Mouse (Mus musculus) intestine, embryonic 14.5 days (tissue): ENCODE results near the gene Zc3hc1. TPM values are rescaled to one million over a fixed set of nuclear protein-coding genes. Genes with fewer than 3 reads are reported as not detected.

ENCODE experiments used
- ATAC-seq: fragments of 200-750 bp; cut with Nextera tagmentation; replicated peaks from 2 replicates; pipeline ENCODE4 v1.8.0; 2017; ENCODE audit warnings: low read depth, moderate number of reproducible peaks, moderate TSS enrichment, moderate library complexity; ENCODE audit not compliant: low FRiP score, low TSS enrichment
- DNase-seq: peaks from one replicate; pipeline ENCODE4 v3.0.0-alpha.2; 2018; ENCODE audit warnings: low spot score
- H3K27ac ChIP-seq: fragments of 300-500 bp; sonication (generic); 2 replicates; pipeline ENCODE4 v1.5.1; 2014; ENCODE audit warnings: low read depth, mild to moderate bottlenecking, control low read depth
- H3K27me3 ChIP-seq: fragments of 300-500 bp; sonication (generic); replicated peaks from 2 replicates; pipeline ENCODE4 v1.6.1; 2014; ENCODE audit warnings: low read length, control low read depth; ENCODE audit not compliant: control insufficient read depth, insufficient read depth
- H3K36me3 ChIP-seq: fragments of 300-500 bp; sonication (generic); 2 replicates; pipeline ENCODE4 v1.6.1; 2014; ENCODE audit warnings: low read length, control low read depth; ENCODE audit not compliant: control insufficient read depth, insufficient read depth
- H3K4me1 ChIP-seq: fragments of 300-500 bp; sonication (generic); replicated peaks from 2 replicates; pipeline ENCODE4 v1.6.1; 2014; ENCODE audit warnings: low read length, control low read depth, mixed read lengths; ENCODE audit not compliant: control insufficient read depth, insufficient read depth
- H3K4me2 ChIP-seq: fragments of 300-500 bp; sonication (generic); 2 replicates; pipeline ENCODE4 v1.6.1; 2014; ENCODE audit warnings: low read length
- H3K4me3 ChIP-seq: fragments of 300-500 bp; sonication (generic); 2 replicates; pipeline ENCODE4 v1.5.1; 2014; ENCODE audit warnings: low read depth, low read length, control low read depth, mixed read lengths
- H3K9ac ChIP-seq: fragments of 300-500 bp; sonication (generic); 2 replicates; pipeline ENCODE4 v1.6.1; 2014; ENCODE audit warnings: mild to moderate bottlenecking, low read length
- H3K9me3 ChIP-seq: fragments of 300-500 bp; sonication (generic); 2 replicates; pipeline ENCODE4 v1.6.1; 2016; ENCODE audit warnings: low read length, control low read depth; ENCODE audit not compliant: control insufficient read depth
- WGBS: fragments of 180-500 bp; shearing (Covaris S2); extraction: QIAGEN DNeasy Blood & Tissue Kit; methylation state at CpG from one replicate; pipeline ENCODE4 v1.1.7; 2014; 5-methylcytosine and 5-hydroxymethylcytosine counted together
- polyA plus RNA-seq: library from polyadenylated mRNA; unstranded; fragments of >200 nt; fragmentation: Nextera tagmentation; extraction: Ambion mirVana; gene quantifications from 2 replicates; pipeline ENCODE4 v1.2.1, GENCODE M21; 2014

Zc3hc1 gene
- polyA plus RNA-seq, 1 experiment from 2014 or later = 50.4 TPM

DNA sequence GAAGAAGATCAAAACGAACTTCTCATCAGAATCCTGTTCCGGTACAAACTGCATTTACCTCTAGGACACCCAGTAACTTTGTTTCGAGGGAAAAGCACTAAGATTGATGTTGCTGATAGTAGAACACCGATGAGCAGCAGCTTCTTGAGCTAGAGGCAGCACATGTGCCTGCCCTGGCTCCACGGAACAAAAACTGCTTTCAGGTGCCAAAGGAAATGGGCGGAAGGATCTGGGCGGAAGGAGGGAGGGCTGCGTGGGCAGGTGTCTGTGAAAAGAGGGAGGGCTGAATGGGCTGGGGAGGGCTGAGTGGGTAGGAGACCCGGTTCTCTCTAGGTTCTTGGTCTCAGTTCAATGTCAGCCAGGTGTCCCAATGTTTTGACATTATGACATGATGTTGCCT, 39.5 kb downstream of the Zc3hc1 start:
- no peaks in the 10 kb centered on the region for H3K27me3 ChIP-seq
- H3K4me2 ChIP-seq = no peak overlapping the region
- 70% methylated on average over 9 of the region's 9 CpGs for WGBS
- H3K4me1 ChIP-seq = no peaks in the 10 kb centered on the region
- no peaks in the 10 kb centered on the region for H3K36me3 ChIP-seq
- ATAC-seq (no peak), DNase-seq (no peak)
- H3K9ac ChIP-seq = no peak overlapping the region
- no peaks in the 10 kb centered on the region for H3K9me3 ChIP-seq
- H3K27ac ChIP-seq = no peak overlapping the region
- no peak overlapping the region for H3K4me3 ChIP-seq

DNA sequence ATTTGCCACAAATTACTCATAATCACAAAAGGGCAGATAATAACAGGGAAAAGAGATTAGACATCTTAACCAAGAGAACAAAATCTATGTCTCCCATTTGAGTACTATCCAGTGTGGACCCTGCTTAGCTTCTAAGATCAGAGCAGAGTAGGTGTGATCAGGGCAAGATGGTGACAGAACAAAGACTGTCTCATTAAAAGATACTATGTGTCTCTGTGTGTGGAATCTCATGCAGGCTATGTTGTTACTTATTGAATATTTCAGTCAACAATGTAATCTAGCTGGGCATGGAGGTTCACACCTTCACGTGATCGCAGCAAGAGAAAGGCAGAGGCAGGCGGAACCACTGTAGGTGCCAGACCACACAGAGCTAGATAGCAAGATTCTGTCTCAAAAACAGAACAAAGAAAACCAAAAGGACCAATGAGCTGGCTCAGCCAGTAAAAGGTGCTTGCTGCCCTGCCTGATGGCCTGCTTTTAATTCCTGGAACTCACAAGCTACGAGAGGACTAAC, 43.5 kb downstream of the Zc3hc1 start:
- 92% methylated on average over 4 of the region's 4 CpGs for WGBS

GRCm38 (mm10) chr6:30346737-30347136, 44.1 kb downstream of the Zc3hc1 start:
- Histone ChIP-seq H3K27me3 (no peaks in the 10 kb centered on the region), H3K9me3 (no peaks in the 10 kb centered on the region), H3K4me3 (no peak overlapping the region), H3K4me1 (no peaks in the 10 kb centered on the region), H3K27ac (no peak overlapping the region), H3K9ac (no peak overlapping the region), H3K36me3 (no peaks in the 10 kb centered on the region), H3K4me2 (no peak overlapping the region)
- WGBS = 72% methylated on average over 6 of the region's 6 CpGs
- DNase-seq = no peak
- no peak for ATAC-seq

More for the DNA sequence above, 43.5 kb downstream of the Zc3hc1 start:
- Histone ChIP-seq H3K4me3 (no peak overlapping the region), H3K27ac (no peak overlapping the region), H3K9ac (no peak overlapping the region), H3K4me2 (no peak overlapping the region), H3K9me3 (no peaks in the 10 kb centered on the region), H3K4me1 (no peaks in the 10 kb centered on the region), H3K27me3 (no peaks in the 10 kb centered on the region), H3K36me3 (no peaks in the 10 kb centered on the region)
- DNase-seq (no peak), ATAC-seq (no peak)

GRCm38 (mm10) chr6:30344032-30344431, 46.8 kb downstream of the Zc3hc1 start:
- H3K4me3 ChIP-seq = no peak overlapping the region
- no peak for DNase-seq
- H3K36me3 ChIP-seq = no peaks in the 10 kb centered on the region
- ATAC-seq = no peak
- WGBS = 69% methylated on average over 6 of the region's 6 CpGs
- H3K27ac ChIP-seq = no peak overlapping the region
- H3K4me1 ChIP-seq = no peaks in the 10 kb centered on the region
- no peak overlapping the region for H3K4me2 ChIP-seq
- no peaks in the 10 kb centered on the region for H3K27me3 ChIP-seq
- H3K9me3 ChIP-seq = no peaks in the 10 kb centered on the region
- no peak overlapping the region for H3K9ac ChIP-seq

DNA sequence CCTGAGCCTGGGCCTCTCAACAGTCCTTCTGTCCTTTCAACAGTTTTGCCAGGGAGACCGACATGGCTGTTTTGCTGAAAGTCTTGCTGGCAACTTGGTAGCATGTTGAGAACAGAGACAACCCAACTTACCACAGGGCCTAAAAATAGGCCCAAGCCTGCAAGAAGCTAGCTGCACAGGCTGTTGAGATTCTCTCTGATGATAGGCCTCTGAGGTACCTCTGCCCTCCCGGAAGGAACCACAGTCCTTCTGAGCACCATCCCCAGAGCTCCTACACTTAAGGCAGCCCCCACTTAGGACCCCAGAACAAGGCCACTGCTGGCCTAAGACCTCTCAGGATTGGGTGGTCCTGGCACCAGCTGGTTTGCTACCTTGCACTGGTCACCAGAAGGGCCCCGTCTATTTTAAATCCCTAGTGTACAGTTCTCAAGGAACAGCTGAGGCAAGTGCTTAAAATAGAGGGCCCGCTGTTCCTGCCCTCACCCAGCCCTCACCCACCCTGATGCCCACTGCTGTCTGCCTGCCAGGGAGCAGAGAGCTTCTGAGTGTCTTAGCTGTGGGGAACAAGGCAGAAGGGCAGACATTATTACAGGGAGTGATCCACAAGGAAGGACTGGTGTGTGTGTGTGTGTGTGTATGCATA, 50.5 kb downstream of the Zc3hc1 start:
- WGBS = 85% methylated on average over 4 of the region's 4 CpGs
- 0 out of 2 replicates have a peak, but pooled peaks cover 4% of the 10 kb centered on the region for H3K4me1 ChIP-seq

GRCm38 (mm10) chr6:30336912-30337311, 53.9 kb downstream of the Zc3hc1 start:
- Histone ChIP-seq H3K4me3 (no peak overlapping the region), H3K4me2 (peak overlapping the region; percentile 33), H3K9ac (no peak overlapping the region)

More for the DNA sequence above, 50.5 kb downstream of the Zc3hc1 start:
- Histone ChIP-seq H3K9me3 (no peaks in the 10 kb centered on the region), H3K4me2 (no peak overlapping the region), H3K27ac (no peak overlapping the region), H3K9ac (no peak overlapping the region), H3K27me3 (no peaks in the 10 kb centered on the region), H3K36me3 (no peaks in the 10 kb centered on the region), H3K4me3 (no peak overlapping the region)
- DNase-seq (no peak), ATAC-seq (no peak)

GRCm38 (mm10) chr6:30332262-30332661, 58.6 kb downstream of the Zc3hc1 start:
- DNase-seq (no peak), ATAC-seq (peak; percentile 27; the same call in 1 of the 2 replicates)
- Histone ChIP-seq H3K4me2 (no peak overlapping the region), H3K9me3 (no peaks in the 10 kb centered on the region), H3K4me1 (0 out of 2 replicates have a peak, but pooled peaks cover 4% of the 10 kb centered on the region), H3K27ac (peak overlapping the region; percentile 47; the same call in 1 of the 2 replicates), H3K27me3 (no peaks in the 10 kb centered on the region), H3K9ac (no peak overlapping the region), H3K36me3 (no peaks in the 10 kb centered on the region), H3K4me3 (no peak overlapping the region)
- 51% methylated on average over 4 of the region's 4 CpGs for WGBS

More at GRCm38 (mm10) chr6:30336912-30337311, 53.9 kb downstream of the Zc3hc1 start:
- Histone ChIP-seq H3K27me3 (no peaks in the 10 kb centered on the region), H3K36me3 (no peaks in the 10 kb centered on the region), H3K27ac (peak overlapping the region; percentile 65; the same call in 1 of the 2 replicates), H3K9me3 (no peaks in the 10 kb centered on the region), H3K4me1 (0 out of 2 replicates have a peak, but pooled peaks cover 4% of the 10 kb centered on the region)
- DNase-seq (no peak), ATAC-seq (0 out of 2 replicates have a peak, but pooled peaks have one; percentile 43)
- 10% methylated on average over 5 of the region's 5 CpGs for WGBS

GRCm38 (mm10) chr6:30330706-30331105, 60.1 kb downstream of the Zc3hc1 start:
- Histone ChIP-seq H3K9me3 (no peaks in the 10 kb centered on the region), H3K27me3 (no peaks in the 10 kb centered on the region), H3K4me1 (no peaks in the 10 kb centered on the region), H3K4me3 (no peak overlapping the region), H3K9ac (no peak overlapping the region), H3K36me3 (no peaks in the 10 kb centered on the region), H3K4me2 (no peak overlapping the region), H3K27ac (no peak overlapping the region)
- ATAC-seq (no peak), DNase-seq (no peak)
- 56% methylated on average over 5 of the region's 5 CpGs for WGBS
